Mouse (Mus musculus) frontal cortex, postnatal 25 days (tissue): ENCODE measurements around the gene Armc3.
"Not testable (repeated sequence)": the region's sequence is repeated elsewhere in the genome, so short reads cannot be mapped to it uniquely, and the experiment has no call there.

Experiments used
- DNase-seq, 2 experiments: peaks; one replicate each; pipeline ENCODE4 v3.0.0; 2022; ENCODE audit warnings: low spot score in 2 of 2

Gene Armc3

GRCm38 (mm10) chr2:19274583-19274982, 75.5 kb downstream of the Armc3 start:
- DNase-seq = no peak

GRCm38 (mm10) chr2:19275602-19276539, 76.8 kb downstream of the Armc3 start:
- DNase-seq = peak; percentile 64 to 80

- DNase-seq = no peak
Measured at GRCm38 (mm10) chr2:19280331-19280730, 81.2 kb downstream of the Armc3 start.

GRCm38 (mm10) chr2:19292366-19292765, 93.3 kb downstream of the Armc3 start:
- no peak for DNase-seq

GRCm38 (mm10) chr2:19300345-19301089, 101.4 kb downstream of the Armc3 start:
- no peak for DNase-seq

GRCm38 (mm10) chr2:19301251-19301650, 102.1 kb downstream of the Armc3 start:
- no peak for DNase-seq

- not testable (repeated sequence) for DNase-seq
Measured at GRCm38 (mm10) chr2:19303087-19303486, 104.0 kb downstream of the Armc3 start.

GRCm38 (mm10) chr2:19310498-19310897, 111.4 kb downstream of the Armc3 start:
- no peak for DNase-seq

- DNase-seq = no peak
Measured at GRCm38 (mm10) chr2:19316056-19316455, 117.0 kb downstream of the Armc3 start.

- DNase-seq = no peak
Measured at GRCm38 (mm10) chr2:19316691-19317090, 117.6 kb downstream of the Armc3 start.

- DNase-seq = not testable (repeated sequence)
Measured at GRCm38 (mm10) chr2:19317151-19317812, 118.2 kb downstream of the Armc3 start.

- no peak for DNase-seq
Measured at GRCm38 (mm10) chr2:19318499-19318898, 119.4 kb downstream of the Armc3 start.

GRCm38 (mm10) chr2:19319284-19319683, 120.2 kb downstream of the Armc3 start:
- DNase-seq = no peak

GRCm38 (mm10) chr2:19322448-19322847, 123.3 kb downstream of the Armc3 start:
- DNase-seq = no peak

- DNase-seq = no peak
Measured at GRCm38 (mm10) chr2:19326376-19326775, 127.3 kb downstream of the Armc3 start.

- no peak for DNase-seq
Measured at GRCm38 (mm10) chr2:19327811-19328210, 128.7 kb downstream of the Armc3 start.

GRCm38 (mm10) chr2:19343901-19344635, 145.0 kb downstream of the Armc3 start:
- peak; percentile 8 to 22 for DNase-seq

GRCm38 (mm10) chr2:19344636-19345413, 145.7 kb downstream of the Armc3 start:
- DNase-seq = peak; percentile 82 to 87

- no peak for DNase-seq
Measured at GRCm38 (mm10) chr2:19345414-19345964, 146.4 kb downstream of the Armc3 start.

- no peak for DNase-seq
Measured at GRCm38 (mm10) chr2:19348454-19348853, 149.4 kb downstream of the Armc3 start.
